In genomic region chr1:38873911-38874310, GRCm38 (mm10) we compare ENCODE assay signal across 17 mouse cellular contexts. TPM values are rescaled to one million over a fixed set of nuclear protein-coding genes. Genes with fewer than 3 reads are reported as not detected.
"Had no signal": no experiment of that assay in that cellular context is flagged by ENCODE, and none has a peak within 500 bp of the region (broad histone marks: within the 10 kb centered on the region; RNA-seq: fewer than 3 reads in every experiment).

No protein-coding gene starts in this region.

- ATAC-seq: lung, postnatal 0 days; midbrain, embryonic 15.5 days had no signal

- H3K4me2 ChIP-seq: limb, embryonic 12.5 days; liver, embryonic 15.5 days; midbrain, embryonic 15.5 days; neural tube, embryonic 12.5 days; stomach, embryonic 15.5 days had no signal

- H3K9me3 ChIP-seq: limb, embryonic 12.5 days; liver, embryonic 15.5 days; midbrain, embryonic 10.5 days; midbrain, embryonic 15.5 days; neural tube, embryonic 12.5 days; stomach, embryonic 15.5 days had no signal

- H3K36me3 ChIP-seq: limb, embryonic 12.5 days; liver, embryonic 15.5 days; stomach, embryonic 15.5 days had no signal

- DNase-seq: kidney, postnatal 36 days; lung, adult 2 months; lung, postnatal 4 days; right cerebral cortex, postnatal 14 days; thymus, adult 2 months; thymus, postnatal 25 days had no signal

- H3K9ac ChIP-seq: limb, embryonic 12.5 days; liver, embryonic 15.5 days; midbrain, embryonic 15.5 days; neural tube, embryonic 12.5 days; stomach, embryonic 15.5 days had no signal

- H3K4me1 ChIP-seq: limb, embryonic 12.5 days; liver, embryonic 15.5 days; neural tube, embryonic 12.5 days; stomach, embryonic 15.5 days had no signal

- H3K27me3 ChIP-seq: liver, embryonic 15.5 days; midbrain, embryonic 15.5 days; neural tube, embryonic 12.5 days; stomach, embryonic 15.5 days had no signal

- H3K27ac ChIP-seq: kidney, postnatal 0 days; layer of hippocampus, adult 2 months; limb, embryonic 12.5 days; liver, embryonic 15.5 days; midbrain, embryonic 10.5 days; midbrain, embryonic 15.5 days; neural tube, embryonic 12.5 days; stomach, embryonic 15.5 days had no signal

- H3K4me3 ChIP-seq: layer of hippocampus, adult 2 months; limb, embryonic 12.5 days; liver, embryonic 15.5 days; midbrain, embryonic 10.5 days; midbrain, embryonic 15.5 days; neural tube, embryonic 12.5 days; stomach, embryonic 15.5 days had no signal

RNA-seq across cellular contexts. Expression of gene Lonrf2, which starts 37.4 kb away (rescaled TPM):
- total RNA-seq: liver, adult 2 months; monocyte, adult 5-6 weeks had no signal
- polyA plus RNA-seq: liver, adult 2 months had no signal
